Mouse (Mus musculus): ENCODE measurements around the gene Scn3a.
A peak's percentile ranks its signal among the peaks of the same experiment; 100 is the strongest.

Scn3a gene

GRCm38 (mm10) chr2:65566793-65567787, at the start of gene Scn3a:
Scn3a (minus strand) TSS chr2:65567627.
- no peak for DNase-seq (ENCODE audit: low spot score in 2 of 2)

GRCm38 (mm10) chr2:65611887-65612286, 44.5 kb upstream of the Scn3a start:
- DNase-seq (ENCODE audit: low spot score in 2 of 2) = no peak

GRCm38 (mm10) chr2:65607813-65608212, 40.4 kb upstream of the Scn3a start:
- no peak for DNase-seq (ENCODE audit: low spot score in 2 of 2)

- DNase-seq (ENCODE audit: low spot score in 2 of 2) = no peak
These were observed 20.3 kb upstream of the Scn3a start for GRCm38 (mm10) chr2:65587679-65588078.

GRCm38 (mm10) chr2:65567925-65568324, 498 bp upstream of the Scn3a start:
- no peak for DNase-seq (ENCODE audit: low spot score in 2 of 2)

GRCm38 (mm10) chr2:65563898-65564297, 3.5 kb downstream of the Scn3a start:
- no peak for DNase-seq (ENCODE audit: low spot score in 2 of 2)

GRCm38 (mm10) chr2:65557719-65558118, 9.7 kb downstream of the Scn3a start:
- no peak for DNase-seq (ENCODE audit: low spot score in 2 of 2)

- no peak for DNase-seq (ENCODE audit: low spot score in 2 of 2)
These were observed 12.8 kb downstream of the Scn3a start for GRCm38 (mm10) chr2:65554662-65555061.

GRCm38 (mm10) chr2:65553473-65553872, 14.0 kb downstream of the Scn3a start:
- DNase-seq (ENCODE audit: low spot score in 2 of 2) = no peak

- DNase-seq (ENCODE audit: low spot score in 2 of 2) = no peak
These were observed 14.7 kb downstream of the Scn3a start for GRCm38 (mm10) chr2:65552727-65553126.

- DNase-seq (ENCODE audit: low spot score in 2 of 2) = no peak
These were observed 15.2 kb downstream of the Scn3a start for GRCm38 (mm10) chr2:65552222-65552621.

- peak in 1 of 2 experiments; percentile 18 for DNase-seq (ENCODE audit: low spot score in 2 of 2)
These were observed 15.7 kb downstream of the Scn3a start for GRCm38 (mm10) chr2:65551736-65552135.

GRCm38 (mm10) chr2:65550564-65550963, 16.9 kb downstream of the Scn3a start:
- no peak for DNase-seq (ENCODE audit: low spot score in 2 of 2)

GRCm38 (mm10) chr2:65548665-65549064, 18.8 kb downstream of the Scn3a start:
- no peak for DNase-seq (ENCODE audit: low spot score in 2 of 2)

GRCm38 (mm10) chr2:65547341-65547740, 20.1 kb downstream of the Scn3a start:
- no peak for DNase-seq (ENCODE audit: low spot score in 2 of 2)

GRCm38 (mm10) chr2:65542906-65543592, 24.4 kb downstream of the Scn3a start:
- no peak for DNase-seq (ENCODE audit: low spot score in 2 of 2)

GRCm38 (mm10) chr2:65541781-65542180, 25.6 kb downstream of the Scn3a start:
- no peak for DNase-seq (ENCODE audit: low spot score in 2 of 2)

GRCm38 (mm10) chr2:65538436-65538835, 29.0 kb downstream of the Scn3a start:
- DNase-seq (ENCODE audit: low spot score in 2 of 2) = no peak

- no peak for DNase-seq (ENCODE audit: low spot score in 2 of 2)
These were observed 35.1 kb downstream of the Scn3a start for GRCm38 (mm10) chr2:65532127-65532854.

- no peak for DNase-seq (ENCODE audit: low spot score in 2 of 2)
These were observed 38.3 kb downstream of the Scn3a start for GRCm38 (mm10) chr2:65529148-65529547.

GRCm38 (mm10) chr2:65516703-65517102, 50.7 kb downstream of the Scn3a start:
- no peak for DNase-seq (ENCODE audit: low spot score in 2 of 2)

- DNase-seq (ENCODE audit: low spot score in 2 of 2) = no peak
These were observed 59.2 kb downstream of the Scn3a start for GRCm38 (mm10) chr2:65508217-65508616.
